Mouse (Mus musculus): Measurements from ENCODE around the gene Mta1. TPM values are rescaled to one million over a fixed set of nuclear protein-coding genes. Genes with fewer than 3 reads are reported as not detected.

Gene Mta1
- polyA plus RNA-seq, 1 experiment from 2014 or later, result 11.2 TPM

GRCm38 (mm10) chr12:113114856-113115538 lies 16.9 kb downstream of the Mta1 start:
- Histone ChIP-seq H3K9me3 (no peaks in the 10 kb centered on the region), H3K27me3 (replicated peaks) (no peaks in the 10 kb centered on the region), H3K4me1 (no peaks in the 10 kb centered on the region), H3K4me3 (replicated peaks) (no peak overlapping the region), H3K36me3 (peaks cover 20% of the 10 kb centered on the region), H3K27ac (no peak overlapping the region), H3K9ac (no peak overlapping the region), H3K4me2 (no peak overlapping the region)
- no peak for ATAC-seq (ENCODE audit: insufficient read depth, low FRiP score, low read depth)
- WGBS, result 70% methylated on average over 16 of the region's 16 CpGs

- peak; percentile 37; the same call in 1 of the 2 replicates for ATAC-seq (ENCODE audit: insufficient read depth, low FRiP score, low read depth)
- no peaks in the 10 kb centered on the region for H3K9me3 ChIP-seq
These were observed 21.7 kb downstream of the Mta1 start for GRCm38 (mm10) chr12:113119516-113120410.

GRCm38 (mm10) chr12:113124726-113125125 lies 26.6 kb downstream of the Mta1 start:
- Histone ChIP-seq H3K36me3 (peaks cover 73% of the 10 kb centered on the region), H3K9ac (no peak overlapping the region), H3K4me2 (no peak overlapping the region), H3K9me3 (no peaks in the 10 kb centered on the region), H3K27ac (no peak overlapping the region), H3K4me1 (no peaks in the 10 kb centered on the region), H3K4me3 (replicated peaks) (no peak overlapping the region), H3K27me3 (replicated peaks) (no peaks in the 10 kb centered on the region)
- ATAC-seq (ENCODE audit: insufficient read depth, low FRiP score, low read depth), result no peak
- WGBS, result 78% methylated on average over 6 of the region's 6 CpGs

More at GRCm38 (mm10) chr12:113119516-113120410, 21.7 kb downstream of the Mta1 start:
- no peak overlapping the region for H3K9ac ChIP-seq
- H3K4me2 ChIP-seq, result no peak overlapping the region
- WGBS, result 84% methylated on average over 20 of the region's 20 CpGs
- H3K27ac ChIP-seq, result no peak overlapping the region
- peaks cover 48% of the 10 kb centered on the region for H3K36me3 ChIP-seq
- H3K4me1 ChIP-seq, result no peaks in the 10 kb centered on the region
- H3K27me3 ChIP-seq (replicated peaks), result no peaks in the 10 kb centered on the region
- H3K4me3 ChIP-seq (replicated peaks), result no peak overlapping the region

GRCm38 (mm10) chr12:113130732-113131131 lies 32.7 kb downstream of the Mta1 start:
- no peaks in the 10 kb centered on the region for H3K9me3 ChIP-seq
- no peak overlapping the region for H3K9ac ChIP-seq
- H3K27ac ChIP-seq, result no peak overlapping the region
- no peak for ATAC-seq (ENCODE audit: insufficient read depth, low FRiP score, low read depth)
- H3K36me3 ChIP-seq, result peaks cover 93% of the 10 kb centered on the region
- WGBS, result 94% methylated on average over 8 of the region's 8 CpGs
- H3K27me3 ChIP-seq (replicated peaks), result no peaks in the 10 kb centered on the region
- no peak overlapping the region for H3K4me3 ChIP-seq (replicated peaks)
- H3K4me1 ChIP-seq, result 0 out of 2 replicates have a peak, but pooled peaks cover 17% of the 10 kb centered on the region
- H3K4me2 ChIP-seq, result no peak overlapping the region

GRCm38 (mm10) chr12:113131601-113132000 lies 33.5 kb downstream of the Mta1 start:
- no peaks in the 10 kb centered on the region for H3K27me3 ChIP-seq (replicated peaks)
- peaks cover 93% of the 10 kb centered on the region for H3K36me3 ChIP-seq
- H3K4me2 ChIP-seq, result no peak overlapping the region
- H3K4me1 ChIP-seq, result 0 out of 2 replicates have a peak, but pooled peaks cover 17% of the 10 kb centered on the region
- no peaks in the 10 kb centered on the region for H3K9me3 ChIP-seq
- no peak overlapping the region for H3K4me3 ChIP-seq (replicated peaks)
- no peak overlapping the region for H3K9ac ChIP-seq
- H3K27ac ChIP-seq, result no peak overlapping the region
- WGBS, result 96% methylated on average over 14 of the region's 14 CpGs
- ATAC-seq (ENCODE audit: insufficient read depth, low FRiP score, low read depth), result no peak

- H3K36me3 ChIP-seq, result peaks cover 91% of the 10 kb centered on the region
- H3K27me3 ChIP-seq (replicated peaks), result no peaks in the 10 kb centered on the region
- H3K27ac ChIP-seq, result no peak overlapping the region
- no peak overlapping the region for H3K9ac ChIP-seq
- H3K4me3 ChIP-seq (replicated peaks), result no peak overlapping the region
- ATAC-seq (ENCODE audit: insufficient read depth, low FRiP score, low read depth), result peak; percentile 59
- H3K9me3 ChIP-seq, result no peaks in the 10 kb centered on the region
- H3K4me1 ChIP-seq, result 0 out of 2 replicates have a peak, but pooled peaks cover 17% of the 10 kb centered on the region
- H3K4me2 ChIP-seq, result no peak overlapping the region
- WGBS, result 42% methylated on average over 2 of the region's 2 CpGs
These were observed 34.5 kb downstream of the Mta1 start for GRCm38 (mm10) chr12:113132567-113132966.

GRCm38 (mm10) chr12:113133260-113133659 lies 35.2 kb downstream of the Mta1 start:
- ATAC-seq (ENCODE audit: insufficient read depth, low FRiP score, low read depth), result no peak
- 86% methylated on average over 9 of the region's 9 CpGs for WGBS
- H3K4me1 ChIP-seq, result 0 out of 2 replicates have a peak, but pooled peaks cover 17% of the 10 kb centered on the region
- H3K9me3 ChIP-seq, result no peaks in the 10 kb centered on the region
- H3K4me2 ChIP-seq, result no peak overlapping the region
- H3K9ac ChIP-seq, result no peak overlapping the region
- no peak overlapping the region for H3K4me3 ChIP-seq (replicated peaks)
- H3K27ac ChIP-seq, result no peak overlapping the region
- no peaks in the 10 kb centered on the region for H3K27me3 ChIP-seq (replicated peaks)
- H3K36me3 ChIP-seq, result peaks cover 91% of the 10 kb centered on the region

GRCm38 (mm10) chr12:113133861-113134403 lies 35.9 kb downstream of the Mta1 start:
- peaks cover 87% of the 10 kb centered on the region for H3K36me3 ChIP-seq
- WGBS, result 65% methylated on average over 5 of the region's 5 CpGs
- H3K9ac ChIP-seq, result no peak overlapping the region
- H3K4me2 ChIP-seq, result no peak overlapping the region
- peak; percentile 64 for ATAC-seq (ENCODE audit: insufficient read depth, low FRiP score, low read depth)
- H3K9me3 ChIP-seq, result no peaks in the 10 kb centered on the region
- H3K27me3 ChIP-seq (replicated peaks), result no peaks in the 10 kb centered on the region
- peaks cover 19% of the 10 kb centered on the region; the same call in 1 of the 2 replicates for H3K4me1 ChIP-seq
- H3K4me3 ChIP-seq (replicated peaks), result no peak overlapping the region
- H3K27ac ChIP-seq, result no peak overlapping the region

- no peak overlapping the region for H3K9ac ChIP-seq
- WGBS, result 87% methylated on average over 4 of the region's 4 CpGs
- ATAC-seq (ENCODE audit: insufficient read depth, low FRiP score, low read depth), result no peak
- no peaks in the 10 kb centered on the region for H3K27me3 ChIP-seq (replicated peaks)
- no peak overlapping the region for H3K27ac ChIP-seq
- no peak overlapping the region for H3K4me3 ChIP-seq (replicated peaks)
- peaks cover 25% of the 10 kb centered on the region for H3K4me1 ChIP-seq
- H3K36me3 ChIP-seq, result peaks cover 81% of the 10 kb centered on the region
- no peaks in the 10 kb centered on the region for H3K9me3 ChIP-seq
- H3K4me2 ChIP-seq, result no peak overlapping the region
These were observed 36.4 kb downstream of the Mta1 start for GRCm38 (mm10) chr12:113134502-113134901.

GRCm38 (mm10) chr12:113135401-113135800 lies 37.3 kb downstream of the Mta1 start:
- WGBS, result 87% methylated on average over 7 of the region's 7 CpGs
- peaks cover 74% of the 10 kb centered on the region for H3K36me3 ChIP-seq
- no peak for ATAC-seq (ENCODE audit: insufficient read depth, low FRiP score, low read depth)
- H3K4me2 ChIP-seq, result no peak overlapping the region
- H3K9ac ChIP-seq, result no peak overlapping the region
- peaks cover 34% of the 10 kb centered on the region for H3K4me1 ChIP-seq
- no peaks in the 10 kb centered on the region for H3K9me3 ChIP-seq
- H3K27ac ChIP-seq, result no peak overlapping the region
- no peaks in the 10 kb centered on the region for H3K27me3 ChIP-seq (replicated peaks)
- H3K4me3 ChIP-seq (replicated peaks), result no peak overlapping the region

GRCm38 (mm10) chr12:113136492-113137020 lies 38.5 kb downstream of the Mta1 start:
- H3K9me3 ChIP-seq, result no peaks in the 10 kb centered on the region
- H3K27me3 ChIP-seq (replicated peaks), result 0 out of 2 replicates have a peak, but pooled peaks cover 8% of the 10 kb centered on the region
- no peak overlapping the region for H3K9ac ChIP-seq
- ATAC-seq (ENCODE audit: insufficient read depth, low FRiP score, low read depth), result no peak
- no peak overlapping the region for H3K4me2 ChIP-seq
- H3K27ac ChIP-seq, result no peak overlapping the region
- H3K4me3 ChIP-seq (replicated peaks), result no peak overlapping the region
- 72% methylated on average over 17 of the region's 17 CpGs for WGBS
- peaks cover 43% of the 10 kb centered on the region for H3K4me1 ChIP-seq
- peaks cover 65% of the 10 kb centered on the region for H3K36me3 ChIP-seq
